Mouse (Mus musculus): ENCODE results near the gene Cycs. TPM values are rescaled to one million over a fixed set of nuclear protein-coding genes. Genes with fewer than 3 reads are reported as not detected.

The Cycs gene
- 40.4 TPM for polyA plus RNA-seq (2014; fragmentation: Illumina TruSeq; extraction: RNeasy Lipid Tissue Mini Kit (QIAGEN cat#74804); ENCODE audit: insufficient read depth, low read depth, low replicate concordance)

GRCm38 (mm10) chr6:50566141-50566996, at the start of gene Cycs:
Gene Cycs, minus strand, starts transcription at chr6:50566538.

DNA sequence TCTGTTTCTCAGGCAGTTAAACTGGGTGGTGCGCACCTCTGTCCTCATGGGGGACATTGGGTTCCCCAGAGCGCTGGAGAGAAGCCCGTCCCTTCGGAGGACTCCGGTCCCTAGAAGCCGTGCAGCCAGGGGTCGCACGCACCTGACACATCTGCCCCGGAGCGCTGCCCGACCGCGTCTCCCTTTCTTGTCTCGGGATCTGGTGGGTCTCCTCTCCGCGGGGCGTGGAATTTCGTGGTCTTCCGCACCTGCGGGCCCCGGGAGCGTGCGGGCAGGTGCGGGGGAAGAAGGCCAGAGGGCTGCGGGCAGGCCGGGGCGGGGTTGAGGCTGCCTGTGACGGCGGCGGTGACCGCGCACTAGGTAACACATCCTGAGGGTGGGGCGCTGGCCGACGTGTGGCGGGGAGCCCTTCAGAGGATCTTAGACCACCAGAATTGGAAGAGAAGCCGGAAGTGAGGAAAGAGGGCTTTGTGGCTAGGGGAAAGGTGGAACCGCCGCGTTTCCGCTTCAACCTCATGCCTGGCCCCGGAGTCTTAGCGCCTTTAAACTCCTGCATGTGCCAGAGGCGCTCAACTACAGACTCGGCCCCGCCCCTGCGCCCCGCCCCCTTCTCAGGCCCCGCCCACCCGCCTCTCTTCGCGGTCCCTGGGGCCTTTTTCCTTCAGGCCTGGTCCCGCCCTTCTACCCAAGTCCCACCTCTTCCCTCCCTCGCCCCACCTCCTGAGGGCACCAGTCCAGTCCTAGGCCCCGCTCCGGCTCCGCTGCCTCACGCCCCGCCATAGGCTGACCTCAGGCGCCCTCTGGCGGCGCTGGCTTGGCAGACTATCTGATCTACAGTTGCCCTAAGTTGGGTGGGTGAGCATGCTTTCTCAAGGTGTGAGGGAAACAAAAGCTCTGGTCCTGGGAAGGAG, 30.2 kb upstream of the Cycs start, which contains the start of gene 4921507P07Rik:
4921507P07Rik (minus strand) TSS at position 332 of the 911 bp plus-strand sequence.

Other genes starting within 250 kb of the Cycs start
- gene Osbpl3, start 110.3 kb downstream of the Cycs start, polyA plus RNA-seq (2014; fragmentation: Illumina TruSeq; extraction: RNeasy Lipid Tissue Mini Kit (QIAGEN cat#74804); ENCODE audit: insufficient read depth, low read depth, low replicate concordance): 6.2 TPM
- 0.43 TPM for gene 4921507P07Rik, start 30.1 kb upstream of the Cycs start, polyA plus RNA-seq (2014; fragmentation: Illumina TruSeq; extraction: RNeasy Lipid Tissue Mini Kit (QIAGEN cat#74804); ENCODE audit: insufficient read depth, low read depth, low replicate concordance)
- gene Npvf, start 87.9 kb upstream of the Cycs start, polyA plus RNA-seq (2014; fragmentation: Illumina TruSeq; extraction: RNeasy Lipid Tissue Mini Kit (QIAGEN cat#74804); ENCODE audit: insufficient read depth, low read depth, low replicate concordance): not detected